Mouse (Mus musculus) ES-E14 (cell line): ENCODE data around the gene Dok4. TPM values are rescaled to one million over a fixed set of nuclear protein-coding genes. Genes with fewer than 3 reads are reported as not detected.
A peak's percentile ranks its signal among the peaks of the same experiment; 100 is the strongest.

Source experiments
- DNase-seq: peaks from one replicate; pipeline ENCODE4 v3.0.0-alpha.2; 2013; ENCODE audit warnings: low read depth, low spot score
- H3K27ac ChIP-seq: 2 replicates; pipeline ENCODE4 v1.5.1; 2012; ENCODE audit warnings: low read depth, mild to moderate bottlenecking, low read length, moderate library complexity, mixed read lengths; ENCODE audit not compliant: poor library complexity, insufficient read depth, severe bottlenecking
- H3K36me3 ChIP-seq: 2 replicates; pipeline ENCODE4 v1.6.1; 2012; ENCODE audit warnings: mild to moderate bottlenecking, low read length, moderate library complexity, mixed read lengths; ENCODE audit not compliant: control insufficient read depth, poor library complexity, insufficient read depth, severe bottlenecking
- H3K4me1 ChIP-seq, 2 experiments: fragments of 150-350 bp in 1 of 2; sonication (generic) in 1 of 2; 2 replicates each; pipeline ENCODE4 v1.6.1; 2012; ENCODE audit warnings: low read length in 2 of 2, mild to moderate bottlenecking in 1 of 2, mixed read lengths in 1 of 2; ENCODE audit not compliant: control insufficient read depth in 2 of 2, insufficient read depth in 2 of 2, poor library complexity in 1 of 2
- H3K4me3 ChIP-seq, 2 experiments: fragments of 150-350 bp in 1 of 2; sonication (generic) in 1 of 2; 2 replicates each; pipeline ENCODE4 v1.5.1; 2012; ENCODE audit warnings: low read length in 2 of 2, low read depth in 1 of 2, mild to moderate bottlenecking in 1 of 2, mixed read lengths in 1 of 2; ENCODE audit not compliant: insufficient read depth in 1 of 2, poor library complexity in 1 of 2, severe bottlenecking in 1 of 2
- H3K9ac ChIP-seq: 2 replicates; pipeline ENCODE4 v1.6.1; 2012; ENCODE audit warnings: low read depth, mild to moderate bottlenecking, low read length, mixed read lengths; ENCODE audit not compliant: poor library complexity, insufficient read depth, severe bottlenecking
- H3K9me3 ChIP-seq: fragments of 150-350 bp; sonication (generic); 2 replicates; pipeline ENCODE4 v1.6.1; 2012; ENCODE audit warnings: low read depth, mild to moderate bottlenecking, low read length; ENCODE audit not compliant: control insufficient read depth, insufficient read depth
- CHD2 ChIP-seq: IDR thresholded peaks from 2 replicates; pipeline ENCODE4 v1.6.1; 2014; ENCODE audit warnings: mild to moderate bottlenecking, low read depth, low read length, inconsistent platforms
- HCFC1 ChIP-seq: IDR thresholded peaks from 2 replicates; pipeline ENCODE4 v1.6.1; 2012; ENCODE audit warnings: low read length, inconsistent platforms, borderline replicate concordance; ENCODE audit not compliant: insufficient read depth
- MAFK ChIP-seq: IDR thresholded peaks from 2 replicates; pipeline ENCODE4 v1.6.1; 2014; ENCODE audit warnings: mild to moderate bottlenecking, low read depth, low read length, inconsistent platforms; ENCODE audit not compliant: insufficient read depth
- ZC3H11A ChIP-seq: IDR thresholded peaks from 2 replicates; pipeline ENCODE4 v1.6.1; 2012; ENCODE audit warnings: low read depth, mild to moderate bottlenecking, inconsistent platforms, low read length, borderline replicate concordance
- ZNF384 ChIP-seq: IDR thresholded peaks from 2 replicates; pipeline ENCODE4 v1.6.1; 2012; ENCODE audit warnings: low read depth, low read length, inconsistent platforms
- in situ Hi-C, 2 experiments: fragments of 600-800 bp; cut with MboI; formaldehyde crosslinking; loops; one replicate each; pipeline ENCODE4 v1.15.1; 2025; ENCODE audit warnings: low sequenced_read_pairs in 2 of 2, inconsistent platforms in 1 of 2; ENCODE audit not compliant: unreplicated experiment in 2 of 2
- total RNA-seq: library from RNA; depleted of rRNA; stranded (reverse); fragments of 300-350 nt; gene quantifications from 2 replicates; pipeline ENCODE4 v1.2.3, GENCODE M21; 2012

Gene Dok4
- total RNA-seq, 1 experiment, result 4.9 TPM

GRCm38 (mm10) chr8:94914701-94915101 is 38.6 kb upstream of the Dok4 start:
- Histone ChIP-seq H3K4me1 (peaks cover 8 to 11% of the 10 kb centered on the region in 2 experiments; a peak in 3 of 4 replicates), H3K4me3 (no peak overlapping the region), H3K9ac (no peak overlapping the region), H3K27ac (no peak overlapping the region), H3K36me3 (no peaks in the 10 kb centered on the region; the same call in 1 of the 2 replicates), H3K9me3 (no peaks in the 10 kb centered on the region)
- no peak for DNase-seq
- in situ Hi-C loops, result no loop called here
- no peak for TF ChIP-seq MAFK
- no peak for TF ChIP-seq CHD2
- TF ChIP-seq ZNF384, result no peak
- no peak for TF ChIP-seq ZC3H11A
- TF ChIP-seq HCFC1, result no peak

GRCm38 (mm10) chr8:94914256-94914655 is 38.1 kb upstream of the Dok4 start:
- DNase-seq, result no peak
- in situ Hi-C loops, result no loop called here
- TF ChIP-seq ZC3H11A (no peak), HCFC1 (no peak), ZNF384 (no peak), MAFK (no peak), CHD2 (no peak)
- no peaks in the 10 kb centered on the region; the same call in 1 of the 2 replicates for H3K36me3 ChIP-seq
- H3K4me3 ChIP-seq, result no peak overlapping the region
- no peak overlapping the region for H3K27ac ChIP-seq
- H3K9me3 ChIP-seq, result no peaks in the 10 kb centered on the region
- no peak overlapping the region for H3K9ac ChIP-seq
- H3K4me1 ChIP-seq, result peaks cover 6 to 10% of the 10 kb centered on the region in 2 experiments; a peak in 2 of 4 replicates

- no peak for DNase-seq
- Histone ChIP-seq H3K9me3 (no peaks in the 10 kb centered on the region), H3K27ac (no peak overlapping the region), H3K4me3 (peak overlapping the region; percentile 56 to 76), H3K4me1 (peaks cover 3 to 10% of the 10 kb centered on the region in 2 experiments; a peak in 1 of 4 replicates), H3K36me3 (peaks cover 3% of the 10 kb centered on the region; the same call in 1 of the 2 replicates), H3K9ac (peak overlapping the region; percentile 78)
- in situ Hi-C loops, result no loop called here
- TF ChIP-seq HCFC1 (peak; percentile 39; the same call in 1 of the 2 replicates), CHD2 (peak; percentile 70; the same call in 1 of the 2 replicates), ZNF384 (no peak)
Measured at GRCm38 (mm10) chr8:94913061-94913660, 37.0 kb upstream of the Dok4 start.

- peak; percentile 79 for DNase-seq
- TF ChIP-seq MAFK (peak; percentile 13; the same call in 1 of the 2 replicates), HCFC1 (no peak), CHD2 (no peak), ZNF384 (no peak), ZC3H11A (peak; percentile 48; the same call in 1 of the 2 replicates)
- H3K36me3 ChIP-seq, result peaks cover 7% of the 10 kb centered on the region; the same call in 1 of the 2 replicates
- in situ Hi-C loops, result no loop called here
- H3K4me1 ChIP-seq, result peaks cover 0 to 2% of the 10 kb centered on the region in 2 experiments; a peak in 2 of 4 replicates
- no peak overlapping the region for H3K27ac ChIP-seq
- H3K4me3 ChIP-seq, result no peak overlapping the region
- H3K9me3 ChIP-seq, result no peaks in the 10 kb centered on the region
- H3K9ac ChIP-seq, result no peak overlapping the region
Measured at GRCm38 (mm10) chr8:94908847-94909246, 32.7 kb upstream of the Dok4 start.
